Mouse (Mus musculus) ES-Bruce4 (cell line): ENCODE results near the gene Mef2a. TPM values are rescaled to one million over a fixed set of nuclear protein-coding genes. Genes with fewer than 3 reads are reported as not detected.

Source experiments
- H3K27ac ChIP-seq: 2 replicates; pipeline ENCODE4 v1.5.1; 2012; ENCODE audit warnings: low read length, inconsistent platforms; ENCODE audit not compliant: insufficient read depth
- H3K27me3 ChIP-seq: 2 replicates; pipeline ENCODE4 v1.6.1; 2012; ENCODE audit warnings: mild to moderate bottlenecking, low read length, inconsistent platforms; ENCODE audit not compliant: control insufficient read depth, poor library complexity, insufficient read depth, severe bottlenecking
- H3K36me3 ChIP-seq: 2 replicates; pipeline ENCODE4 v1.6.1; 2012; ENCODE audit warnings: inconsistent platforms, mild to moderate bottlenecking, low read length, moderate library complexity; ENCODE audit not compliant: control insufficient read depth, poor library complexity, insufficient read depth, severe bottlenecking
- H3K4me1 ChIP-seq: one replicate; pipeline ENCODE4 v1.8.1; 2011; ENCODE audit warnings: low read length; ENCODE audit not compliant: control insufficient read depth, insufficient read depth
- H3K4me3 ChIP-seq: 2 replicates; pipeline ENCODE4 v1.5.1; 2011; ENCODE audit warnings: low read depth, mild to moderate bottlenecking, low read length
- H3K9ac ChIP-seq: 2 replicates; pipeline ENCODE4 v1.6.1; 2012; ENCODE audit warnings: low read depth, mild to moderate bottlenecking, inconsistent platforms; ENCODE audit not compliant: poor library complexity, severe bottlenecking
- H3K9me3 ChIP-seq: replicated peaks from 2 replicates; pipeline ENCODE4 v1.6.1; 2012; ENCODE audit warnings: mild to moderate bottlenecking, low read length, inconsistent platforms; ENCODE audit not compliant: control insufficient read depth, poor library complexity, insufficient read depth, severe bottlenecking
- CTCF ChIP-seq: IDR thresholded peaks from one replicate; pipeline ENCODE4 v1.8.1; 2011; ENCODE audit warnings: low read depth, low read length
- EP300 ChIP-seq: IDR thresholded peaks from 2 replicates; pipeline ENCODE4 v1.6.1; 2011; ENCODE audit warnings: low read depth, low read length; ENCODE audit not compliant: insufficient read depth
- POLR2A ChIP-seq: IDR thresholded peaks from one replicate; pipeline ENCODE4 v1.8.1; 2011; ENCODE audit warnings: low read length; ENCODE audit not compliant: insufficient read depth
- polyA plus RNA-seq: library from polyadenylated mRNA; stranded (reverse); fragments of >200 nt; gene quantifications from 2 replicates; pipeline ENCODE4 v1.2.4, GENCODE M21; 2011; ENCODE audit warnings: low read depth; ENCODE audit not compliant: missing spikeins, insufficient read depth, insufficient read length

The Mef2a gene
- polyA plus RNA-seq, 1 experiment: 29.5 TPM

- Histone ChIP-seq H3K27me3 (no peaks in the 10 kb centered on the region), H3K9ac (no peak overlapping the region), H3K36me3 (no peaks in the 10 kb centered on the region), H3K9me3 (no peaks in the 10 kb centered on the region), H3K27ac (no peak overlapping the region), H3K4me3 (no peak overlapping the region), H3K4me1 (no peaks in the 10 kb centered on the region)
- TF ChIP-seq POLR2A (no peak), CTCF (no peak)
Observed at GRCm38 (mm10) chr7:67216351-67216750, 156.3 kb downstream of the Mef2a start.

GRCm38 (mm10) chr7:67213589-67213988 lies 159.1 kb downstream of the Mef2a start:
- Histone ChIP-seq H3K4me3 (no peak overlapping the region), H3K4me1 (no peaks in the 10 kb centered on the region), H3K9ac (no peak overlapping the region), H3K27me3 (no peaks in the 10 kb centered on the region), H3K27ac (no peak overlapping the region), H3K9me3 (no peaks in the 10 kb centered on the region), H3K36me3 (no peaks in the 10 kb centered on the region)
- TF ChIP-seq CTCF (no peak), POLR2A (no peak), EP300 (no peak)

- H3K9me3 ChIP-seq: no peaks in the 10 kb centered on the region
- no peak for TF ChIP-seq CTCF
- no peak for TF ChIP-seq POLR2A
- TF ChIP-seq EP300: no peak
- H3K36me3 ChIP-seq: no peaks in the 10 kb centered on the region
- H3K9ac ChIP-seq: no peak overlapping the region
- no peaks in the 10 kb centered on the region for H3K4me1 ChIP-seq
- H3K27ac ChIP-seq: no peak overlapping the region
- H3K27me3 ChIP-seq: no peaks in the 10 kb centered on the region
- no peak overlapping the region for H3K4me3 ChIP-seq
Observed at GRCm38 (mm10) chr7:67211971-67212370, 160.7 kb downstream of the Mef2a start.

GRCm38 (mm10) chr7:67211341-67211740 lies 161.3 kb downstream of the Mef2a start:
- H3K27me3 ChIP-seq: no peaks in the 10 kb centered on the region
- H3K27ac ChIP-seq: no peak overlapping the region
- no peak overlapping the region for H3K9ac ChIP-seq
- no peaks in the 10 kb centered on the region for H3K9me3 ChIP-seq
- no peaks in the 10 kb centered on the region for H3K36me3 ChIP-seq
- no peaks in the 10 kb centered on the region for H3K4me1 ChIP-seq
- TF ChIP-seq CTCF (no peak), EP300 (no peak), POLR2A (no peak)
- no peak overlapping the region for H3K4me3 ChIP-seq

- TF ChIP-seq EP300 (no peak), CTCF (no peak), POLR2A (no peak)
- H3K4me3 ChIP-seq: no peak overlapping the region
- no peaks in the 10 kb centered on the region for H3K27me3 ChIP-seq
- no peaks in the 10 kb centered on the region for H3K36me3 ChIP-seq
- H3K9me3 ChIP-seq: no peaks in the 10 kb centered on the region
- H3K27ac ChIP-seq: no peak overlapping the region
- H3K9ac ChIP-seq: no peak overlapping the region
- H3K4me1 ChIP-seq: no peaks in the 10 kb centered on the region
Observed at GRCm38 (mm10) chr7:67210004-67210833, 162.4 kb downstream of the Mef2a start.

GRCm38 (mm10) chr7:67208317-67208716 lies 164.3 kb downstream of the Mef2a start:
- TF ChIP-seq EP300 (no peak), CTCF (no peak), POLR2A (no peak)
- Histone ChIP-seq H3K9ac (no peak overlapping the region), H3K4me1 (no peaks in the 10 kb centered on the region), H3K27me3 (no peaks in the 10 kb centered on the region), H3K9me3 (no peaks in the 10 kb centered on the region), H3K27ac (no peak overlapping the region), H3K36me3 (no peaks in the 10 kb centered on the region), H3K4me3 (no peak overlapping the region)
